Mouse (Mus musculus) megakaryocyte, adult 5-6 weeks (primary cell): Measurements from ENCODE around the gene Col18a1. TPM values are rescaled to one million over a fixed set of nuclear protein-coding genes. Genes with fewer than 3 reads are reported as not detected.

Experiments used
- ATAC-seq: 2 replicates; pipeline ENCODE4 v1.8.0; 2016; ENCODE audit warnings: mild to moderate bottlenecking, inconsistent platforms; ENCODE audit not compliant: poor library complexity, severe bottlenecking
- total RNA-seq, 2 experiments: library from RNA; stranded (forward) in 1 of 2; stranded (reverse) in 1 of 2; fragments of 153-499, 151-499 nt in 1 of 2; fragments of 221-1000, 200-1000 nt in 1 of 2; gene quantifications; 2 replicates each; pipeline versions ENCODE4 v1.2.3 to v1.2.4; 2015 to 2017

Col18a1 gene
- total RNA-seq, 2 experiments from 2014 or later = not detected

DNA sequence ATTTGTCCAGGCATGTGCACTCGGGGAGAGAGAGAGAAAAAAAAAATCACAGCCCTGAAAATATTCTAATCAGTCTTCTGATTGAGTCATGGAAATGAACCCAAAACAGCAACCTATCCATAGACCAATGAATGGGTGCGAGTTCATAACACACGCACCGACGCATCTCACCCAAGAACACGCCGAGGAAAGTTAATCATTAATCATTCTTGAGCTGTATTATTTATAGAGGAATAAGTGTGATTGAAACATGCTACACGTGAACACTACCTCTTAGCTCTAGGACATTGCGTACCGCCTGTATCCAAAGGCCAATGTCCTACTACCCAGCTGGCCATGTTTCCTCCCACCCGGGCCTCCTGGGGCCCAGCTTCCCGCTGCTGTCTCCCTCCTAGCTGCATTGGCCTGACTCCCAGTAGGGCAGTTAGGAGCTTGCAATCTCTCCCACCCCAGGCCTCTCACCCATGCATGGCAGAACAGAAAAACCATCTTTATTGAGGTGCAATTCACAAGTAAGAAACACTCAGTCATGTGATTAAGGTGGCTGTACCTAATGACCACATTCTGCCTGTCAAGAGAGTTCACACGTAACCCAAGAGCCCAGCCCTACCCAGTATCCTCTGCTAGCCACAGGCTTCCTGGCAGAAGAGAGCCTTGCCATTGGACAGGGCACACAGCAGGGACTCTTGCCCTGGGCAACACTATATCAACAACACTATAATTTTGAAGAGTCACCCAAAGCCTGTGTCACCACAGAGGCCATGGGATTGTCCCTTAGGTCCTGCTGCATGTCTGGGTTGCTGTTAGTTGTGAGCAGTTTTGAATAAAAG lies 143.8 kb downstream of the Col18a1 start:
- ATAC-seq = no peak

DNA sequence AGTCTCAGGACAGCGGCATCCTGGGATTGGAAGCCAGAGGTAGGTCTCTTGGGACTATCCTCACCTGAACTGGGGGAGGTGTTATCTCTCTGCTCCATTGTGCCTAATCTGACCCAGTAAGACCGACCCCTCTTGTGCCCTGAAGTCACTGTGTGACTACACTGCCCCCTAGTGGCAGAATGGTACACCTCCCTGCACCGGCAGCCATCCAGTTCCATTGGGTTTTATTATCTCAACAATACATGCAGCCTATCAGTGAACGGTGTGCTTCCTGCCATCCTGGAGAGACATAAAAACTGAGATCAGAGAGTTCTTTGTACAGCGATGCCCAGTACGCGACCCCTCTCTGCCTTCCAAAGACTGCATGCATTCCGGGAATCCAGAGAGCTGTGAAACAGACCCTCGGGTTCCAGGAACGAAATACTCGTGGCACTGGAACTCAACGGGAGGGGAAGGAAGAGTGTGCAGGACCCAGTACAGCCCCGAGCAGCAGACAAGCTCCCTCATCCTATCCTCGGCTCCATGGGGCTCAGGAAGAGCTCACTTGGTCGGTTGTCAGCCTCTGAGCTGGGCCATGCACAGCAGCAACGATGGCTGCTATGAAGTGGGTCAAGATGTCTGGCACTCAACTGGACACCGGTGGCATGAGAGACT lies 144.8 kb downstream of the Col18a1 start:
- ATAC-seq = peak; percentile 77

DNA sequence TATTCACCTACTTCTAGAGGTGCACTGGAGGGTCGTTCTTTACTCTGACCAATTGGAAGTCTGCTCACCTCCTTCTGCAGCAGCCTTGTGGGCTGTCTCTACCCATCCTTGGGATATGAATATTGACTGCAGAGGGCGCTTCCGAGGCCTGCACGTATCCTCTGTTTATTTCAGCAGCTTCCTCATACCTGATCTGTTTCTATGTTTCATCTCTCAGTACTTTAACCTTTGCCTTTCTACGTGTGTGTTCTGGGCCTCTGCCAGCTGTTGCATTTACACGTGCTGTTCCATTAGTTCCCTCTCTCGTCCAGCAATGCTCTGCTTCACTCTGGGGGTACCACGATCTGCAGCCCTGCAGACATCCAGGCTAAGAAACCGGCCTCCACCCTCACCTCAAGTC lies 148.7 kb downstream of the Col18a1 start:
- no peak for ATAC-seq

DNA sequence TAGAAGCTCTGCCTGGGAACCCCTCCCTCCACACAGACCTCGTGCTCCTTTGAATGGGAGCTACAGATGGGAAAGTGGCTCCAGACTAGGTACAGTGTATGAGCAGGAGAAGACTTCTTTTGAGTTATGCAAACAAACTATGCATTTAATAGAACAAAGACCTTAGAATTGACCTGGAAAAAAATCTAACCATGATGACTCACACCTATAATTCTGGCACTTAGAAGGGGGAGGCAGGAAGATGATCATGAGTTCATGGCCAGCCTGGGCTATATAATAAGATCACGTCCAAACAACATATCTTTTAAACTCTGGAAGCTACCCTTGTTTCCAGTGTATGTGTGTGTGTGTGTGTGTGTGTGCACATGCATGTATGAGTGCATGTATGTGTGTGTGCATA lies 149.3 kb downstream of the Col18a1 start:
- ATAC-seq = no peak

DNA sequence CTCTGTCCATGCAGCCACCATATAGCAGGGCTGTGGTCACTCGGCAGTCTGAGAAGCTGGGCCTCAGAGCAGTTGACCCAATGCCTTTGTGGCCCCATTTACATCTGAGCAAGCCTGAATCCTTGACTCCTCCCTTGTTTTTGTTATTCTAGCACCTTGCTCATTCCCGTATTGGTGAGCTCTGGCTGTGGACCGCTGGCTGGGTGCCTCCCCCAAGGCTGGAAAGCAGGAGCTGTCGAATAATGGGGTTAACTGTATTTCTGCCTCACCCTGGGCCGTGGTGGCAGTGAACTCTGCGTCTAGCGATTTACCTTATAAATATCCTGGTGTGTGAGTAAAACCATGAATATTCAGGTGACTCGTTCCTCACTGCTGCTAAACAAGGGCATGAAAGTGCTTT lies 149.8 kb downstream of the Col18a1 start:
- ATAC-seq = no peak

DNA sequence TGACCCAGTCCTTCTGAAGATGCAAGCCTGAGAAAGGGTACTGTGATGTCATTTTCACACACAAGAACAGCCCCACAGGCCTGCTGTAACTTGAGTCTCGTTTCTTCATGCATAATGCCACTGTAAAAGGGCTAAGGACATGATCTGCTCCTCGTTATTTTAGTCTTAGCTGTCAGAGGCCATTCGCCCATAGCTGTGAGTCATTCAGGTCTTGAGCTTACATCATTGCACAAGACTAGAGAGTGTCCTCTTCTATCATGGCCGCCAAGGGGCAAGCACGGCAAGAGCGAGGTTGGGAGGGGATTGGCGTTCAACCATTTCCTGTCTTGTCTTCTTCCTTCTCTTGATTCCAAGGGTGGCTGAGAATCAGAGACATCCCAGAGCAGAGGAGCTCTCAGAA lies 150.3 kb downstream of the Col18a1 start:
- no peak for ATAC-seq

DNA sequence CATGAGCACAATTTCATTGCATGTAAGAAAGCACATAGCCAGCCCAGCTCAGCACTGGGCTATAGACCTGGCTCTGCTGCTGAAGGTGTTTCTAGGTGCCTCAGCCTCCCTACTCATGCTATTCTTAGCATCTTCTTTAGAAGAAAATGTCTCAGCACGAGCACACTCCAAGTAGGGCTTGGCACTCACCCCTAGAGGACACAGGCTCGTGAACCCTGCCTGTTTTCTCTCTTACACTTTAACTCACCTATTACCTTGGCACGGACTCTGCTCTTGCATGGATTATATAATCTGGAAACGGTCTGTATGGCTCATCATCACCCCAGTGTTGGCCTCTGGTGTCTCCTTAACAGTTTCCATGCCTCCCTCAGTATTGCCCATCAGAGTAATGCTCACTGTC lies 154.7 kb downstream of the Col18a1 start:
- no peak for ATAC-seq

DNA sequence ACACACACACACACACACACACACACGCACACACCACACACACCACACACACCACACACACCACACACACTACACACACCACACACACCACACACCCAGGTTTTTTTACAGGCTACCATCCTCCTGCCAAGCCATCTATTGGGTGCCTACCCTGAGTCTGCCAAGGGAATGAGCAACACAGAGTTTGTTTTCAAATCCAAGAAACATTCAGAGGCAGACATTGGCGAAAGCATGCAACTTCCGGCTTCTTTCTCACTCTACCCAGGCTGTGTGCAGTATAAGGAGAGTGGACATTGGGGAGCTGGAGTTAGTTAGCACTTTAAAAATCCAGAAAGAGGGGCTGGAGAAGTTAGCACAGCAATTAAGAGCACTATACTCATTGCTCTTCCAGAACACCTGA lies 157.7 kb downstream of the Col18a1 start:
- ATAC-seq = no peak

DNA sequence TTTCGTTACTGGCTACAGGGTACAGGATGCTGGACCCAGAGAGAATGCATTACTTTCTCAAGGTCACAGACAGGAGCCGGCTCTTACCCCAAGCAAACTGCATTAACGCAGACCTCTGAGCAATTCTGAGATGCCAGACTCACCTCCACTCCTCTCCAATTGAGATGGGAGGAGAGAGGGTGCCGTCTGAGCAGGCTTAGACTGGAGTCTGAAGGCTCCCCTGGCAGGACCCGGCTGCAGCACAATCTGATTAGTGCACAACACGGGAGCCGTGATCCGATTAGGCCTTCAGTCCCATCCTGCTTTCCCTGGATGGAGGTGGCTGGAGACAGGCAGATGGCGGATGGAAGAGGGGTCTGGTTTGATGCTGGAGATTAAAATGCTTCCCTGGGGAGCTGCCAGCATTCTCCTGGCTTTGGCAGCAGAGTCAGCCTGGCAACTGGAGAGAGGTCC lies 158.2 kb downstream of the Col18a1 start:
- no peak for ATAC-seq

DNA sequence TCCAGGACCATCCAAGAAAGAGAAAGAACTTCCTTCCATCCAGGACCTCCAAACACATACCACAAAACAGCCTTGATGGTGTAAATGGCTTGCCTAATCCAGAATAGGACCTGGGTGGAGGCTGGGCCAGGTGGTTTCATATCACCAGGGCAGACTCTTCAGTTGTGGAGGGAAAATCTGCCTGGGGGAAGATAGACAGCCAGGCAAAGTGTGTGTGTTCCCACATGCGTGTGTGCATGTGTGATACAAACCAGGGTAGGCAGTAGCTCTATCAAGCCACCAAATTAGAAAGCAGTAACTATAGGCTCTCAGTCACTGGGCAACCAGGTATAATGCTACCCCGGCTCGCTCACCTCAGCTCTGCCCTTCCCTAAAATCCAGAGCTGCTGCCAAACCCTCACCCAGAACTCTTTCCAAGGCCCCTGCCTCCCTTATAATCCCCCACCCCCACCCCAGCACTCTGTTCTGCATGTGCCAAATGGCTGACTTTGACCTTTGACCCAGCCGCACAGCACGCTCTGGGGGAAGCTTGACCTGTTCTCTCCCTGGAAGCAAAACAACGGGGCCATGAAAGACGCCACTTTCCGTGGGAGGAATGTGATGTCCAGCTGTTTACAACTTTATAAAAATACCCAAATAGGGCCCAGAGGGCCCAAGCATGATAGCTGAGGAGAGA lies 158.8 kb downstream of the Col18a1 start:
- no peak for ATAC-seq

DNA sequence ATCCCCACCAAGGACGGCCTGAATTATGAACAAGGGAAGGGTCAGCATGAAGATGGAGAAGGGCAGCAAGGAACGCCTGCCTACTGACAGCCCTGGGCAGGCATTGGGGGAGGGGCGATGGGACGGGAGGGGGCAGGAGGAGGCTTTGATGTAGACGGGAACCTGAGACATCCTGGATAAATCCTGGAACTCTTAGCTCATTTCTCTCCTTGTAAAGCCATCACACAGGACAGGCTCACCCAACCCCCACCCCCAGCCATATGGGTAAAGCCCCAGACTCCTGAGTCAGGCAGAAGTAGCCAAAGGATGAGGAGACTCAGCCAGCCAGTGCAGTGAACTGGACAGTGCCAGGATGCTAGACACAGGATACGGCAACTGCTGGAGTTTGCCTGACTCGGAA lies 161.4 kb downstream of the Col18a1 start:
- no peak for ATAC-seq

Other genes with a start within 250 kb of the Col18a1 start
- gene Pcbp3, start 204.7 kb downstream of the Col18a1 start, total RNA-seq (2015) = 4.4 and 5.7 TPM in 2 replicates
- 4.7 and 6.2 TPM in 2 replicates for gene Pcbp3, start 204.7 kb downstream of the Col18a1 start, total RNA-seq (2017)
- 2.1 and 3.3 TPM in 2 replicates for gene Slc19a1, start 134.3 kb downstream of the Col18a1 start, total RNA-seq (2015)
- 2.6 and 4.3 TPM in 2 replicates for gene Slc19a1, start 134.3 kb downstream of the Col18a1 start, total RNA-seq (2017)
- gene Pofut2, start 92.7 kb upstream of the Col18a1 start, total RNA-seq (2015) = 16.2 and 17.2 TPM in 2 replicates
- 11.0 and 19.2 TPM in 2 replicates for gene Pofut2, start 92.7 kb upstream of the Col18a1 start, total RNA-seq (2017)